Mouse (Mus musculus): ENCODE data around the gene Mrps7.
"Not testable (repeated sequence)": the region's sequence is repeated elsewhere in the genome, so short reads cannot be mapped to it uniquely, and the experiment has no call there.

Mrps7 gene

DNA sequence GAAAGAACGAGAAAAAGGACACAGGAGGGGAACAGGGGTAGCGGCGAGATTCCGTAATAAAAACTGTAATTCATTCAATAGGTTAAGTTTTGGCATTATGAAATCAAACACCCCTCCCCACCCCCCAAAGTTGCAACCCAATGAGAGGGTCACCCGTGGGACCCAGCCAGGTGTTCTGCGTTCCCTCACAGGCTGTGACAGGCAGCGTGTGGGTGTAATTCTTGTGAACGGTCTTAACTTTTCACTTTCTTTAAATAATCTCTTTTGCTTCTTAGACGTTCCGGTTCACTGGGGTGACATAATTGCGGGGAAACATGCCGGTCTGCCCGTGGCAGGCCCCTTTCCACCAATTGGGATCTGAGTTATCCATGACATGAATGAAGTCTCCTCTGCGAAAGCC lies 41.8 kb downstream of the Mrps7 start:
- DNase-seq (ENCODE audit: extremely low spot score, low read depth, low spot score): not testable (repeated sequence)

DNA sequence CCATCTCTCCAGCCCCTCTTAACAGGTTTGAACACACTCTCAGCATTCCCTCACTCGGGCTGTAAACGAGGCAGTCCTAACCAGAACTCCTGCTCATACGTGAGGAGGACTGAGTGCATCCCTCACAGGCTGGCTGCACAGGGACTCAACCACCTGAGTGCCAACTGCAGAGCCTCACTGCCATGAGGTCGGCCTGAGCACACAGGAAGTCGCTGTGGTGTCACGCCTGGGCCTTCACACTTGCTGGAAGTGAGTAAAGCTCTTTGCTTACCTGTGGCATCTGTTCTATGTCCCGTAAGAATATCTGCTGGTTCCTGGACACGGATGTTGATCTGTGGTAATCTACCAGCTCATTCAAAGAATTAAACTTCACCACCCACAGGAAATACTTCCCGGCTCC lies 42.7 kb downstream of the Mrps7 start:
- no peak for DNase-seq (ENCODE audit: extremely low spot score, low read depth, low spot score)

DNA sequence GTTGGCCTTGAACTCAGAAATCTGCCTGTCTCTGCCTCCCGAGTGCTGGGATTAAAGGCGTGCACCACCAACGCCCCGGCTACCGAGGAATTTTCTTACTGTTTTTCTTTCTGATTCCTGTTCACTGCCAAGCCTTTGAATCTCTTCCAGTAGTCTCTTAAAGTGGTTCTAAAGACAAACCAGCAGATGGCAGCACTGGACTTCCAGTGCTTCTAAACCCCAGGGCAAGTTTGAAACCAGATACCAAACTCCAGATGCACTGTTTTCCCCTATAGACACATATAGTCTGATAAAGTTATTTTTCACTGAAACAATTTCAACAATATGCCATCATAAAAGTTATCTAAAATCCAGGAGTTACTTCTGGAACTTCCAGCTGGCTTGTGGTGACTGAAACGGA lies 43.7 kb downstream of the Mrps7 start:
- peak; percentile 67 for DNase-seq (ENCODE audit: extremely low spot score, low read depth, low spot score)

GRCm38 (mm10) chr11:115649706-115650105 lies 46.0 kb downstream of the Mrps7 start:
- no peak for DNase-seq (ENCODE audit: extremely low spot score, low read depth, low spot score)

- no peak for DNase-seq (ENCODE audit: extremely low spot score, low read depth, low spot score)
Observed at GRCm38 (mm10) chr11:115651680-115652079, 48.0 kb downstream of the Mrps7 start.

DNA sequence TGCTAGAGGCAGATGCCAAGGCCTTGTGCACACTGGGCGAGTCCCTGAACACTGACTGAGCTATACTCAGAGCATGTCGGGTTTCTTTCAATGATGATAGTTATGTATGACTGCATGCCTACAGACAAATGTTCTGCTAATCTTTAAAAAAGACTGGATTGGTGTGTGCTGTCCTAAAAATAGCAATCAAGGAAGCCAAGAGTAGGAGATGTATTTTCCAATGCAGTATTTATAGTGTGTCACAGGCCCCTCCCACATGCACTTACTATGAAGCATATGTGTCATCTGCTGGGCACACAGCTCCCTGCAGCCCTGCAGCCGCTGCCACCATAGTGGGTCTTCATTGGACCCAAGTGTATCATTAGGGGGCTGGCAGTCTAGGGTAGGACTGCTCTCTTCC lies 49.5 kb downstream of the Mrps7 start:
- DNase-seq (ENCODE audit: extremely low spot score, low read depth, low spot score): no peak

DNA sequence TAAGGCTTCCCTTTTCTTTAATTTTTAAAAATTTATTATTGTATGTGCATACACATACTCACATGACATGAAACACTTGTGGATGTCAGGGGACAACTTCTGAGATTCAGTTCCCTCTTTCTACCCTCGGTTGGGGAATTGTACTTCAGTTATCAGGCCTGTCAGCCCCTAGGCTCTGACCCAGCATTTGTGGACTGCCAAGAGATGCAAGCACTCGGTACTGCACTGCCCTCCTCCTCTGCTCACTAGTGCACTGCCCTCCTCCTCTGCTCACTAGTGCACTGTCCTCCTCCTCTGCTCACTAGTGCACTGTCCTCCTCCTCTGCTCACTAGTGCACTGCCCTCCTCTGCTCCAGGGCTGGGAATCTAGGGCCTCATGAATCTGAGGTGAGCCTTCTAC lies 50.4 kb downstream of the Mrps7 start:
- DNase-seq (ENCODE audit: extremely low spot score, low read depth, low spot score): no peak
